Mouse (Mus musculus) MEL (cell line): Measurements from ENCODE around the gene Baat. TPM values are rescaled to one million over a fixed set of nuclear protein-coding genes. Genes with fewer than 3 reads are reported as not detected.
"Not testable (repeated sequence)": the region's sequence is repeated elsewhere in the genome, so short reads cannot be mapped to it uniquely, and the experiment has no call there.

Experiments
- DNase-seq: peaks from one replicate; pipeline ENCODE4 v3.0.0; 2011; ENCODE audit warnings: low read depth, low spot score
- H3K27ac ChIP-seq: 2 replicates; pipeline ENCODE4 v1.5.1; 2012; ENCODE audit warnings: low read depth, mild to moderate bottlenecking, control low read depth, low read length, moderate library complexity; ENCODE audit not compliant: control insufficient read depth
- H3K27me3 ChIP-seq, 2 experiments: fragments of 150-350 bp in 1 of 2; sonication (generic) in 1 of 2; 2 replicates each; pipeline ENCODE4 v1.6.1; 2012; ENCODE audit warnings: low read length in 2 of 2, mild to moderate bottlenecking in 2 of 2, improper control_type of control experiment in 1 of 2, moderate library complexity in 1 of 2; ENCODE audit not compliant: insufficient read depth in 2 of 2, control insufficient read depth in 1 of 2
- H3K36me3 ChIP-seq, 2 experiments: 2 replicates each; pipeline ENCODE4 v1.6.1; 2012 to 2014; ENCODE audit warnings: low read length in 2 of 2, improper control_type of control experiment in 1 of 2, inconsistent platforms in 1 of 2, mild to moderate bottlenecking in 1 of 2; ENCODE audit not compliant: insufficient read depth in 2 of 2, control insufficient read depth in 1 of 2
- H3K4me1 ChIP-seq, 2 experiments: fragments of 150-350 bp in 1 of 2; sonication (generic) in 1 of 2; 2 replicates each; pipeline ENCODE4 v1.6.1; 2012; ENCODE audit warnings: low read length in 2 of 2, improper control_type of control experiment in 1 of 2, mild to moderate bottlenecking in 1 of 2; ENCODE audit not compliant: insufficient read depth in 2 of 2, control insufficient read depth in 1 of 2
- H3K4me3 ChIP-seq, 2 experiments: fragments of 150-350 bp in 1 of 2; sonication (generic) in 1 of 2; 2 replicates each; pipeline ENCODE4 v1.5.1; 2012; ENCODE audit warnings: low read depth in 2 of 2, low read length in 2 of 2, mild to moderate bottlenecking in 2 of 2, moderate library complexity in 2 of 2, control low read depth in 1 of 2, improper control_type of control experiment in 1 of 2; ENCODE audit not compliant: control insufficient read depth in 1 of 2, insufficient read depth in 1 of 2
- H3K79me2 ChIP-seq: 2 replicates; pipeline ENCODE4 v1.6.1; 2012; ENCODE audit warnings: mild to moderate bottlenecking, low read length, moderate library complexity; ENCODE audit not compliant: control insufficient read depth, poor library complexity, insufficient read depth
- H3K9ac ChIP-seq: 2 replicates; pipeline ENCODE4 v1.6.1; 2012; ENCODE audit warnings: low read depth, mild to moderate bottlenecking, control low read depth, low read length, moderate library complexity; ENCODE audit not compliant: control insufficient read depth, poor library complexity, severe bottlenecking
- H3K9me3 ChIP-seq: fragments of 150-350 bp; sonication (generic); replicated peaks from 2 replicates; pipeline ENCODE4 v1.6.1; 2012; ENCODE audit warnings: mild to moderate bottlenecking, low read length, improper control_type of control experiment, moderate library complexity; ENCODE audit not compliant: insufficient read depth
- BHLHE40 ChIP-seq: IDR thresholded peaks from 2 replicates; pipeline ENCODE4 v1.6.1; 2012; ENCODE audit warnings: low read depth, mild to moderate bottlenecking, inconsistent platforms, low read length, improper control_type of control experiment, borderline replicate concordance
- CHD2 ChIP-seq: IDR thresholded peaks from 2 replicates; pipeline ENCODE4 v1.6.1; 2011; ENCODE audit warnings: low read length, improper control_type of control experiment
- E2F4 ChIP-seq: IDR thresholded peaks from 2 replicates; pipeline ENCODE4 v1.6.1; 2011; ENCODE audit warnings: low read depth, low read length, improper control_type of control experiment, borderline replicate concordance
- ELF1 ChIP-seq: IDR thresholded peaks from 2 replicates; pipeline ENCODE4 v1.6.1; 2014; ENCODE audit warnings: low read depth, mild to moderate bottlenecking, inconsistent platforms, low read length, improper control_type of control experiment, moderate library complexity
- EP300 ChIP-seq, 2 experiments: IDR thresholded peaks; 2 replicates each; pipeline ENCODE4 v1.6.1; 2011; ENCODE audit warnings: improper control_type of control experiment in 2 of 2, low read length in 2 of 2, low read depth in 1 of 2, mild to moderate bottlenecking in 1 of 2
- ETS1 ChIP-seq: IDR thresholded peaks from 2 replicates; pipeline ENCODE4 v1.6.1; 2012; ENCODE audit warnings: low read depth, mild to moderate bottlenecking, inconsistent platforms, low read length, improper control_type of control experiment, moderate library complexity
- JUND ChIP-seq: IDR thresholded peaks from 2 replicates; pipeline ENCODE4 v1.6.1; 2011; ENCODE audit warnings: low read depth, mild to moderate bottlenecking, improper control_type of control experiment, low read length
- MAFK ChIP-seq: IDR thresholded peaks from 2 replicates; pipeline ENCODE4 v1.6.1; 2011; ENCODE audit warnings: low read depth, mild to moderate bottlenecking, low read length, improper control_type of control experiment, borderline replicate concordance
- MAX ChIP-seq: IDR thresholded peaks from 2 replicates; pipeline ENCODE4 v1.6.1; 2011; ENCODE audit warnings: low read length, improper control_type of control experiment
- MAZ ChIP-seq: IDR thresholded peaks from 2 replicates; pipeline ENCODE4 v1.6.1; 2012; ENCODE audit warnings: low read depth, mild to moderate bottlenecking, inconsistent platforms, low read length, improper control_type of control experiment
- MXI1 ChIP-seq: IDR thresholded peaks from 2 replicates; pipeline ENCODE4 v1.6.1; 2011; ENCODE audit warnings: mild to moderate bottlenecking, low read depth, low read length, improper control_type of control experiment
- MYB ChIP-seq: IDR thresholded peaks from 2 replicates; pipeline ENCODE4 v1.6.1; 2011; ENCODE audit warnings: mild to moderate bottlenecking, low read depth, low read length, improper control_type of control experiment
- MYC ChIP-seq: IDR thresholded peaks from 2 replicates; pipeline ENCODE4 v1.6.1; 2011; ENCODE audit warnings: low read depth, mild to moderate bottlenecking, low read length, improper control_type of control experiment, moderate library complexity
- NRF1 ChIP-seq: IDR thresholded peaks from 2 replicates; pipeline ENCODE4 v1.6.1; 2014; ENCODE audit warnings: low read depth, mild to moderate bottlenecking, inconsistent platforms, low read length, improper control_type of control experiment, moderate library complexity; ENCODE audit not compliant: poor library complexity, insufficient read depth, severe bottlenecking
- POLR2AphosphoS2 ChIP-seq: IDR thresholded peaks from 2 replicates; pipeline ENCODE4 v1.6.1; 2011; ENCODE audit warnings: low read length, improper control_type of control experiment
- RAD21 ChIP-seq: IDR thresholded peaks from 2 replicates; pipeline ENCODE4 v1.6.1; 2011; ENCODE audit warnings: mild to moderate bottlenecking, low read depth, low read length, improper control_type of control experiment
- RCOR1 ChIP-seq: IDR thresholded peaks from 2 replicates; pipeline ENCODE4 v1.6.1; 2012; ENCODE audit warnings: low read depth, mild to moderate bottlenecking, inconsistent platforms, low read length, improper control_type of control experiment
- TAL1 ChIP-seq: IDR thresholded peaks from 2 replicates; pipeline ENCODE4 v1.6.1; 2012; ENCODE audit warnings: mild to moderate bottlenecking, inconsistent platforms, low read length, moderate library complexity, mixed read lengths
- TBP ChIP-seq: IDR thresholded peaks from 2 replicates; pipeline ENCODE4 v1.8.0; 2011; ENCODE audit warnings: low read depth, low read length, improper control_type of control experiment
- TCF12 ChIP-seq: IDR thresholded peaks from 2 replicates; pipeline ENCODE4 v1.6.1; 2014; ENCODE audit warnings: low read depth, mild to moderate bottlenecking, inconsistent platforms, low read length, improper control_type of control experiment, moderate library complexity
- ZC3H11A ChIP-seq: IDR thresholded peaks from 2 replicates; pipeline ENCODE4 v1.6.1; 2012; ENCODE audit warnings: low read depth, mild to moderate bottlenecking, inconsistent platforms, low read length, improper control_type of control experiment
- ZKSCAN1 ChIP-seq: IDR thresholded peaks from 2 replicates; pipeline ENCODE4 v1.6.1; 2012; ENCODE audit warnings: low read depth, mild to moderate bottlenecking, inconsistent platforms, low read length, improper control_type of control experiment, moderate library complexity
- polyA plus RNA-seq, 2 experiments: library from polyadenylated mRNA; stranded (reverse) in 1 of 2; unstranded in 1 of 2; fragments of >175 nt in 1 of 2; fragments of >200 nt in 1 of 2; gene quantifications; 2 replicates each; pipeline versions ENCODE4 v1.2.1 to v1.2.4; 2012; ENCODE audit warnings: low replicate concordance in 2 of 2, low read depth in 1 of 2; ENCODE audit not compliant: insufficient read length in 2 of 2, insufficient read depth in 1 of 2, missing spikeins in 1 of 2
- total RNA-seq: library from RNA; depleted of rRNA; stranded (reverse); fragments of 300-350 nt; gene quantifications from 2 replicates; pipeline ENCODE4 v1.2.3, GENCODE M21; 2012

Gene Baat
- total and polyA plus RNA-seq, 3 experiments = 0.15 TPM; not detected in 2

DNA sequence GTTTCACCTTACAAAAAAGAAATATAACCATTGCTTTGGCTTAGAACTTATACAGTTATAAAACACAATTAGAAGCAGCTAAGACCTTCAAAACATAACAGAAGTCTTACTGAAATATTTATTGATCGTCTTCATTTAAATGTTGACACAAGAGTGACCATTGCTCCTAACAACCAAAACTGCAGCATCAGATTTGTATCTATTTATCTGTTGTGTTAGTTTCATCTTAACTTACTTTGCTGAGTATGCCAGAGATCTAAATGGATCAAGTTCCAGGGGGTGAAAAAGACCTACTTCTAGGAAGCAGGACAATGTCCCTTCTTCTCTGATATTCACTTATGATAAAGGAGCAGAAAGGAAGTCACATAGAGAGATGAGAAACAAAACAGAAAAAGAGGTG, 2.8 kb downstream of the Baat start:
- 0 out of 4 replicates have a peak, but pooled peaks cover 0 to 2% of the 10 kb centered on the region in 2 experiments for H3K4me1 ChIP-seq
- no peak for TF ChIP-seq RCOR1
- TF ChIP-seq ZC3H11A = no peak
- TF ChIP-seq CHD2 = no peak
- no peaks in the 10 kb centered on the region for H3K36me3 ChIP-seq
- H3K4me3 ChIP-seq = no peak overlapping the region
- DNase-seq = no peak
- no peak overlapping the region for H3K27ac ChIP-seq
- no peaks in the 10 kb centered on the region for H3K9me3 ChIP-seq
- H3K27me3 ChIP-seq = no peaks in the 10 kb centered on the region
- H3K79me2 ChIP-seq = no peaks in the 10 kb centered on the region
- H3K9ac ChIP-seq = no peak overlapping the region

GRCm38 (mm10) chr4:49485934-49486650, 20.3 kb downstream of the Baat start:
- H3K9ac ChIP-seq, H3K79me2 ChIP-seq, H3K4me3 ChIP-seq, H3K27me3 ChIP-seq, H3K9me3 ChIP-seq, H3K36me3 ChIP-seq, DNase-seq, H3K4me1 ChIP-seq, H3K27ac ChIP-seq: not testable (repeated sequence)

DNA sequence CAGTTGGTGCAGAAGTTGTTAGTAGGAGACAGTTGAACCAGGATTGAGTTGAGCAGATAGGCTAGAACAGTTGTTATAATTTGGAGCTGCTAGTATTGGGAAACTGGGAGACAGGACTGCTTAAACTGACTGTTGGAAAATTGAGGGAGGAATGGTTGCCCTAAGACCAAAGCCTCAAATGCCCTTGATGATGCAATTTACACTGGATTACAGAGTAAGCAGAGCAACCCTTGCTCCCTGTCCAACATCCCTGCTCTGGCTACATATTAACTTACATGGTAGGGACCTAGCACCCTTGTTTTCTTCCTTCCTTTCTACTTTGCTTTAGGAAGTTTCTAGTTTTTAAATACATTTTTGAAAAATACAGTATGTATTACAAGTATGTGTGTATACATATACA, 20.9 kb downstream of the Baat start:
- DNase-seq = no peak
- Histone ChIP-seq H3K9ac (no peak overlapping the region), H3K27me3 (no peaks in the 10 kb centered on the region), H3K79me2 (no peaks in the 10 kb centered on the region), H3K9me3 (no peaks in the 10 kb centered on the region), H3K4me3 (no peak overlapping the region), H3K36me3 (no peaks in the 10 kb centered on the region), H3K4me1 (no peaks in the 10 kb centered on the region), H3K27ac (no peak overlapping the region)
- TF ChIP-seq JUND (no peak), TCF12 (no peak), MXI1 (no peak), MYB (no peak), BHLHE40 (no peak), TAL1 (no peak), POLR2AphosphoS2 (no peak), ZKSCAN1 (no peak), NRF1 (no peak), MYC (no peak), E2F4 (no peak), ETS1 (no peak), RAD21 (no peak), ELF1 (no peak), MAZ (no peak), TBP (no peak), EP300 (IDR thresholded peaks at IDR 0.05; ENCODE audit: low read depth in 1 of 2, low read length in 2 of 2) (no peak), MAFK (no peak), MAX (no peak)
